Mouse (Mus musculus) gastrocnemius, adult 18-20 months (tissue): ENCODE measurements around the gene Cyp26b1. TPM values are rescaled to one million over a fixed set of nuclear protein-coding genes. Genes with fewer than 3 reads are reported as not detected.
"Not testable (repeated sequence)": the region's sequence is repeated elsewhere in the genome, so short reads cannot be mapped to it uniquely, and the experiment has no call there.

Experiments
- DNase-seq: peaks from one replicate; pipeline ENCODE4 v3.0.0; 2021; ENCODE audit warnings: low spot score
- long read RNA-seq, 2 experiments: library from polyadenylated mRNA; stranded (forward); transcript quantifications; one replicate each; pipeline ENCODE4 v2.0.0; 2021
- total RNA-seq, 2 experiments: library from RNA; stranded (reverse); gene quantifications; 2 replicates each; pipeline ENCODE4 v1.2.3; 2021

Cyp26b1 gene
- 1 to 10 TPM; 1.1 to 2.1 TPM for total RNA-seq
- long read RNA-seq, experiment 1, partial matches to known transcripts: 0 of 1 reads
- long read RNA-seq, experiment 1, other reads (novel, unspliced or antisense): 1 of 1 reads
- long read RNA-seq, experiment 2: 0 reads

DNA sequence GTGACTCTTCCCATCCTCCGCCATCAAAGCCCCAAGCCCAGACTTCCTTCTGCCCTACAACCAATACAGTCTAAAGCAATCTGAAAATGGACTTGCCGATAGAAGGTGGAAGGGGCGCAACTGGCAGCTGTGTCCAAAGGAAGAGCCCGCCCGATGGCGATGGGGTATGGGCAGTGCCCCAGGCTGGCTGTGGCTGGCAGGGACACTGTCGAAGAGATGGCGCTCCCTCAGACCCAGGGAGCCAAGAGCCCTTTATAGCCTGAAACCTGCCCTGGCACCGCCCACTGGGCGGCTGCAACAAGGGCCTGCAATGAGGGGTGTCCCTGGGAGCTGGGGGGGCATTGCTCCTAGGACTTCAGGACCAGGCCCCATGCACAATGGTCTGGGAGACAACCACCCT, at the start of gene Cyp26b1:
Cyp26b1 (minus strand) TSS at position 216 of the 400 bp plus-strand sequence.
- no peak for DNase-seq

DNA sequence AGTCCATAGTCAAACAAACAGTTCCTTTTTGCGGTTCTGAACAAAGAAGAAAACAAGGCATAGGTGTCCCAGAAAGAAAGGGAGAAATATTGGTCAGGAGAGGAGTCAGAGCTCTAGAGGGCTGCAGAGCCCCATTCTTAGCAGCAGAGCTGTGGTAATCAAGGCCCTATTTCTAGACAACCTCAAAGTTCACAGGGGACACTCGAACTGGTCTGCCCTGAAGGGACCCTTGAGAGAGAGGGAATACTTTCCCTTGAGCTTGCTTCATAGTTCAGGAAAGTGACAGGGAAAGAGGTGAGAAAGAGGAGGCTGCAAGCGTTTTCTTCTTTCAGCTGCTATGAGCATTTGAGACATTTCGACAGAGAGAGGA, 47.3 kb upstream of the Cyp26b1 start:
- no peak for DNase-seq

DNA sequence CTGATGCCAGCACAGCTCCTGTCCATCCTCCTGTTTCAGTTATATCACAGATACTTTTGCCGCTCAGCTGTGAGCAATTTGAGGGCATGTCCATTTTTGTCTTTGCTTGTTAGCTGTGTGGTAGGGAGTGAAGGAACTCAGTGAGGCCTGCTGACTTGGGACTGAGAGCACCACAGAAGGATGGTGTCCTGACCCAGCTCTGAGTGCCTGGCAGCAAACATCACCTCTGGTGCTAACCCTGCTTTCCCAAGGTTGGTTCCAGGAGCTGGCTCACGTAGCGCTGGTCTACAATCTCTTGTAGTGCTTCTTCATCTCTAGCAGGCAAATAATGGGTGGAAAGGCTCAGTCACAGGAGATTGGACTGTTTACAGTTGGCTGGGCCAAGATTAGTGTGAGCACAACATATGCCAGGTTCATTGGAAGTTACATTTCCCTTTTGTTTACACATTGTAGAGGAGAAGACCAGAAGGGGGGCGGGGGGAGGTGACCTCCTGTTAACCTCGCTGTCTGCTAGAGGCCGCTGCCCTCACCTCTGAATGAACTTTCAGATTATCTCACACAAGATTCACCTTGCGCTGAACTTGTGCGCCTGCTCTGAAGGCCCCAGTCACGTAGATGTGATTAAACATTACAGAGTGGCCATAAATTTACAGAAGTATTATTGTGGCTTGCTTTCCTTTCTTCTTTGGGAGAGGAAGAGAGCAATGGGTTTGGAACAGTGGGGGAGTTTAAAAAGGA, 46.8 kb upstream of the Cyp26b1 start:
- no peak for DNase-seq

DNA sequence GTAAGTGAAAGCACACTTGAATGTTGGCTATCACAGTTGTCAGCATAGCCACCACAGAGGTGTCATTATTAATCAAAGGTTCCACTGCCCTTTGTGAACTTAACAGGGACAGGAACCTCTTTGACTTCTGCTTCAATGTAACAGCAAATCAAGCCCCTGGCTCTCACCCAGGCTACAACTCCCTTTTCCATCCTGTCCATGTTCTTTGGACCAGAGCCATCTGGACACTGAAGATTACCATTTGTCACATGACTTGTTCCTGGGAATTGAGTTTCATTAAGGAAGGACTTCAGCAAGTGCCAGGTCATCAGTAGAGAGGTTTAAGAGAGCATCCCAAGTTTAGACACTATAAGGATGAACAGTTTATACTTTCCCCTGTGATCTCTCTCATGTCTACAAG, 44.5 kb upstream of the Cyp26b1 start:
- peak; percentile 50 for DNase-seq

DNA sequence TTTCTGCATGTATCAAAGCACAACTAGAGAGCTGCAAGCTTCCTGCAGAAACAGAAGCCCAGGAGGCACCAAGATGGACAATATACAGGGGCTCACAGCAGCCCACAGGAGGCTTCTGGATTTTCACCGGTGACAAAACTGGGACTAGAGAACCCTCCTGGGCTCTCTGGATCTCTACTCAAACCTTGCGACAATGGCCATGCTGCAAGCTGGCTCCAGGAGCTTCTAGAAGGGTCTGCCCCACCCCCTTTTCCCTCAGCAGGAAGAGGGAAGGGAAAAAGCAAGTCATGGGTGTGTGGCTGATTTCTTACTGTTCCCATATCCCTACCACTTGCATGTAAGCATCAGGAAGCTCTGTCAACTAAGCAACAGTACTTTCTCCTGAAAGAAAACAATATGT, 37.9 kb upstream of the Cyp26b1 start:
- no peak for DNase-seq

DNA sequence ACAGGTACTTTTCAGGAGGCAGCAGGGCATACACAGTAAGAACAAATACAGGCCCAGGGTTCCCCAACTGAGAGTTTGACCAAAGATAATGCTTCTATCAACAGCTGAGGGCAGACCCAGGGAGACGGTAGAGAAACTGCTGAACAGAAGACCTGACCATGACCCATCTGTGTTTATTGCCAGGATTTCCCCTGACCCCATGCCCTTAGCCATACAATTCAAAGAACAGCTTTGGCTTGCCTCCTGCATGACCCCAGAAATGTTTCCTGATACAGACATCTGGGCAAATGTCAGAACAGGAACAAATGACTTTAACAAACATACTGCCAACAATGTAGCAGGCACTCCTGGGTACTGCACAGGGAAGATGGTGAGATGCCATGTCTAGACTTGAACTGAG, 36.6 kb upstream of the Cyp26b1 start:
- DNase-seq: no peak

DNA sequence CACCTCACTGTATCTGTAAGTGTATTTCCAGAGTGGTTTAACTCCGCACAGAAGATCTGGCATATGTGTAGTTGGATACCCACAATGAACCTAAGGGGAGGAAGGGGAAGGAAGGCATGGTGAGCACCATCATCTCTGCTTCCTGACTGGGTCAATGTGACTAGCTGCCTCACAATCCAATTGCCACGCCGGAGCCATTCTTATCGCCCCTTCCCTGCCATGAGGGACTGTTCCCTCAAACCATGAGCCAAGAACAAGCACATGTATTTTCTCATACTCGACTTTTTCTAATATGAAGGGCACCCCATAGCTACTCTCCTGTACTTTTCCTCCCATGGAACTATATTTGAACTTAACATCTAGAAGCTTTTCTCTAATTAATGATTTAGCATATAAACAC, 35.1 kb upstream of the Cyp26b1 start:
- no peak for DNase-seq

DNA sequence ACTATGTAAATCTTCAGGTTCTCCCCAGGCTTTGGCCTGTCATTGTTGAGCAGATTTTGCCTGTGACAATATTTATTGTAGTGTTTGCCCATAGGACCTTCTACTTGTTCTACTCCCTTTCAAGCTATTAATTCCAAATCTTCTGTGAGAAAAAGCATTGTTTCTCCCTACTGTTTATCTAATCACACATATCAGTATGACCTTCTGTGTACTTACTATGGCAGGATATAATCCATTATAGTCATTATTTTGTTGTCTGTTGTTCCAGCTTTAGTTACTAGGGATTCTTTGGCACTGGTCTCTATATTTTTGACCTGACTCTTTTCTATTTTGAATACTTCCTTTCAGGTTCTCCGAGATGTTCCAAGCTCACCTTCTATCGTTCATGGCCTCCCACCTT, 32.7 kb upstream of the Cyp26b1 start:
- no peak for DNase-seq

DNA sequence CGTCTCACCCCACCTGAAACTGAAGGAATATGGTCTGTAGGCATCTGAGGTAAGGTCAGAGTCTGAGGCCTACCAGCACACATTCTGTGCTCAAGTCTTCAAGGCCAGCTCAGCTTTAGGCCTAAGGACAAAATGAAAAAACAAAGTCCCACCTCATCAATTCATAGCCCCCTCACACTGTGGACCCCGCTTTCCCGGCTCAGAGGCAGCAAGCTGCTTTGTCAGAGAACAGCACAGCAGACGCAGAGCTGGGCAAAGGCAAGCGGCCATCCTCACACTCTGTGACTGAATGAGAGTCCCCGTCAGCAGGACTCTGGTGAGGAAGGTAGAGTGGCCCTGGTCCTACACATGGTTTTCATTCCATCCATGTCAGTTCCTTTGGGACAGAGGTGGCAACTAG, 25.5 kb upstream of the Cyp26b1 start:
- DNase-seq: no peak

DNA sequence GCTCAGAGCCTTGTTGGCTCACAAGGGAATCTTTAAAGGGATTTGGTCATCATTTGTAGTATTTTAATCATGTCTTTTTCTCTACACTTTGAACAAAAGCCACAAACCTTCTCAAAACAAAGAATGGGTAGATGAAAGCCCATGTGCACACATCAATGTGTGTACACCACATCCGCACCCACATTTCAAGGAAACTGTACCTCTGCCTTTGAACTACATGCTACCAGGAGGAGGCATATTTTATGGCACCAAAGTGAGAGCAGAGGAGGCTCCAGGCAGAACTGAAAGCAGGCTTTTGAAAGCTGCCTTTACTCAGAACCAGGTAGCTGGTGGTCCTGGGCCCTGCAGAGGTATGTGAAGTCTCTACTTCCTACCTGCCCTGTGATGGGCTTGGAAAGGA, 23.3 kb upstream of the Cyp26b1 start:
- no peak for DNase-seq

DNA sequence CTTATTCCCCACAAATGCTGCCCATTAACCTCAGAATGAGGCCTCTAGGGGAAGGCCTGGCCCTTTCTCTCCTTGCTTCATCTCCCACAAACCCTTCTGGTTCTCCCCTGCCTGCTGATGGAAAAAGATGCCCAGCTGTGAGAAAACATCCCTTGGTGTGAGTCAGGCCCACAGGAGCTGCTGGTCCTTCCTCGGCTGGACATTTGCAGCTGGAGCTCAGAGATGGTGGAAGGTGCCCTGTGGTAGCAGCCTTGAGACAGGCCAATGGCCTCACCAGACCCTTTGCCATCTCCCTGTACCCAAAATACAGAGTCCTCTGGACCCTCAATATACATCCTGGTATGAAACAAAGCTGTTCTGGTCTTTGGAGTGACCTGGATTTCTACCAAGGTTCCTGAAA, 22.9 kb upstream of the Cyp26b1 start:
- no peak for DNase-seq

DNA sequence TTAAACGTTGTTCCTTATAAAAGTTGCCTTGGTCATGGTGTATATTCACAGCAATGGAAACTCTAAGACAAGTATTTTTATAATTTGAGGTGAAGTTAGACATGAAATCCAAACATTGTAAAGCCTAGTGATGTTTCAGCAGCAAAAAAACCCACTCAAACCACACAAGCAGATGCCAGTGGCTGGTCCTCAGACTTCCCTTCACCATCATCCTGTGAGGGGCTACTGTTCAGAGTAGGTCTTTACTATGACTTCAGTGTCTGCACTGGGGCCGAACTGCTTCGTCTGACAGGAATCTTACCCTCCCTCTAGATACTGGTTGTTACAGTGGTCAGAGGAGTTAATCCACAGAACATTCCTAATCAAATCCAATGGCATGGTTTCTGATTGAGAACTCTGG, 19.9 kb upstream of the Cyp26b1 start:
- DNase-seq: no peak

DNA sequence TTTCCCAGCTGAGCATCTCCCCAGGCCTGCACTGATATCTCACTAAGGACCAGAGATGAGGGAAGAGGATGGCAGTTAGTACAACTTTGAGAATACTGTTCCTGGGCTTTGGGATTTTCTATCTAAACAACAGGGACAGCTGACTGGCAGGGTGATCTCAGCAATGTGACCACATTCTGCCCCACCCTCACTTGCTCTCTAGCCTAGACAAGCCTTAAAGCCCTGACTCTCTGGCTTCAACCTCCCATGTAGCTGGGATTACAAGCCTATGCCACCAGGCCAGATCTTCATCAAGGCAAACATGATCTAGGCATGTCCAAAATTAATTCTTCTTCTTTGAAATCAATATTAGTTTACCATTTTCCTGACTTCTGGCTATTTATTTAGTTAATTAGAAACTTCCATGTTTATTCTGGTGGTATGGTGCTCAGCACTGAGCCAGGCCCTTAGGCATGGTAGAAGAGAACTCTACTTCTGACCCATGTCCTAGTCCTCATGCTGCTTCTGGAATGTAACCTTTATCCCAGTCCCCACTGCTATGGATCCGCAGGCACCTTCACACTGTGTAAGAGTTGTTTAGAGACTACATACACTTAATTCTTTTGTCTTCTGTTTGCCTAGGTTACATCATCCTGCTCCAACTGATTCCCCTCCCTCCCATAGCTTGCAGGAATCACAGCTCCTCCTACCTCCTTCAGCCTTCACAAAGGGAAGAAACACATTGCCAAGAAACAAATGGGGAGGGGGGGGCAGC, 7.6 kb upstream of the Cyp26b1 start:
- DNase-seq: no peak

DNA sequence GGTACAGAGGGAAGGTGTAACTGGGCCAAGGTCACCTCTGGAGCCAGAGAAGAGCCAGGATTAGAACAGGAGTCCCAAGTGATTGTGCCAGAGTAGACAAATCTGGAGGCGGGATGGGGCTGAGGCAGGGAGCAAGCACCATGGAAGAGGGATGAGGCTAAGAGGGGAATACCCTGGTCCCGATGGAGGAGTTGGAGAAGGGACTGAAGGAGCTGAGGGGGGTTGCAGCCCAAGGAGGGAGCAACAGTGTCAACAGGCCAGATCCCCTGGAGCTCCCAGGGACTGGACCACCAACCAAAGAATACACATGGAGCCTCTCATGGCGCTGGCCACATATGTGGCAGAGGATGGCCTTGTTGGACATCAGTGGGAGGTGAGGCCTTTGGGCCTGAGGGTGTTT, 5.6 kb upstream of the Cyp26b1 start:
- not testable (repeated sequence) for DNase-seq

DNA sequence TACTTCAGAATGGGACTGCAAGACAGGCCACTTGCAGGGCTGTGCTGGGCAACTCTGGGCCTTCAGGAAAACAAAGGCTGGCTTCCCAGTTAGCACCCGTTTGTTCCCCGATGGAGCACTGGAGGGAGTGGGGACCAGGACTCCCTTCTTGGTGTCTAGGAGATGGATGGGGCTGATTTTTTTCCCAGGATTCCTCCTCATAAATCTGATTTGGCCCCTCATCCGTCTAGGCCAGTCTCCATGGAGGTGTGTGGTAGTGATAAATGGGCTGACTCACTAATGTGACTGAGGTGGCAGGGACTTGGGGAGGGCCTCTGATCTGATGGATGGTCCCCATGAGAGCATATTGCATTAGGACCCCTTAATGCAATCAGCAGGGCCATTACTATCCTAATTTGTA, 5.0 kb upstream of the Cyp26b1 start:
- DNase-seq: no peak

DNA sequence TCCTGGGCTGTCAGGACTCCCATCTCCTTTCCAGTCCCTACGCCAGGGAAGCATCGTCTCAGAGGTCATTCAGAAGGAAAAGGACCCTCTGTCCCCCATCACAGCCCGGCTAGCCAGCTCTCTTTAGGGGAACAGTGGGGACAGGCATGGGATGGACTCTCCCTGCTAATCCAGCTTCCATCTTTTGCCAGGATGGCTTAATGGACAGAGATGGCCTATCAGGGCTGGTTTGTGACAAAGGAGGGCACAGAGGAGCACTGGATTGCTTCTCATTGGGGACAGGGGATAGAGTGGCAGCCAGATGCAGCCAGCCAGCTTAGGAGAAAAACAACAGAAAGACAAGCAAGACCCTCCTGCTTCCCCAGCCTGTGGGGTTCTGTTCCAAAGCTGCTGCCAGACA, 918 bp upstream of the Cyp26b1 start:
- DNase-seq: no peak

DNA sequence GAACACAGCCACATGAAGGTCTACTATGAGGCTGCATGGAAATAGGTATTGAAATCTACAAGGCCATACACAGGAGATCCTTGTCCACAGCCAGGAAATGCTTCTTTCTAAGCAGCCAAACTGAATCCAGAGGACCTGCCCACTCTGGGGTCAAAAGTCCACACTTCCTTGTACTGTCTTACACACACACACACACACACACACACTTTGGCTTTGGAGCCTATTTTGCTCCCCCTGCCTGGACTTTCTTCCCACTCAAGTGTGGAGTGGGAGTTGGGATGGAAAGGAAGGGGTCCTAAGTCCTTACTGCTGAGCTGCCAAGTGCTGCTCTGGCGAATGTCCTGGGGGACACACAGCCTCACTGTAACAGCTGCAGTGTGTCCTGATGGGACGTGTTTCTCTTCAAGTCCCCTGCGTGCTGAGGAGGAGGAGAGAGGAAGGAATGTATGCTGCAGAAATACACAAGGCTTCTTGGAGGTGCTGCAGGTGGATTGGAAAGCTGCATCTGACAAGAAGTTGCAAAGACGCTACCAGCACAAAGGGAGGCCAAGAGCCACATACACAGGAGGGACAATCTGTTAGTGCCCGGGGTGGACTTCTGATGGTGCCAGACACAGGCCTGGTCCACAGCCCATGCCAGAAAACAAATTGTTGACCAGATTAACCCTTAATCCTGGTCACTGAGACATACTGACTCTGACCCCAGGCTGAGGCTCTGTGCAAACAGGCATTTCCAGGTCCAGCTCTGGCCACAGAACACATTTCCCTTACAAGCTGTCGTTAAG, 2.6 kb downstream of the Cyp26b1 start:
- DNase-seq: no peak

DNA sequence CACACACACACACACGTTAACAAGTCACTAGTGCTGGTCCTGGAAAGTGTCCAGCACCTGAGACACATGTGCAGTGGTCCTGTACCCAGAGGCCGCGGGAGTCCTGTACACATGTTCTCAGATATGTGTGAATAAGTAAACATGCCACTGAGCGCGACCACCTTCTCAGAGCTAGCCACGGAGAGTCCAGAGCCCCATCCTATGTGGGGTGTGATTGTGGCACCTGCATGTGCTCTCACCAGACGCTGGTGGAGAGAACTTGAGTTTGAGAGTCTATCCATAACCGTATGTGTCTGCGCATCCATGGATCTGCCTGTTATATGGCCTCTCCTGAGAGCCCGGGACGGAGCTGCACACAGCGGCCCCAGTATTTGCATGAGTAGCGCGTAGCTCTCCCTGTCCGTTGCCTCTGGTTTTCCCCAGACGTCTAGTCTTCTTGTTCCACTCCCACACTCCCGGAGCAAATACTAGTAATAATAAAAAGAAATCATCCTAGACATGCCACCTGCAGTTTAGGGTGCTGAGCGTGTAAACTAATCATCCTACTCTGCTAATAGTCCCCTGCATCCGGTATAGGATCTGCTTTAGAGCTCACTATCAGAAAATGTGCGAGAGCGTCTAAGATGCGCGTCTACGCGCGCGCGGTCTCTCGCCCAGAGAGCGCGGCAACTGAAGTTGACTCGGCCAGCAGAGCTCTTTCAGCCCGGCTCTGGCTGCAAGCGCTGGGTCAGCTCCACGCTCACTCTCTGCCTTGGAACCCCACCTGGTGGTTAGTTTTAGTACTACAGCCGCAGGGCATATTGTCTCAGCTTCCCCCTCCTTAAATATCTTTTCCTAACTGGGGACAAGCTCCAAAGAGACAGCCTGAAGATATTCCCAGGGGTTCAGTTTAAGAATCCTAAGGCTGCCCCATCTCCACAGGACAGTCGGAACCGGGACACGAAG, 3.7 kb downstream of the Cyp26b1 start:
- DNase-seq: peak; percentile 91

DNA sequence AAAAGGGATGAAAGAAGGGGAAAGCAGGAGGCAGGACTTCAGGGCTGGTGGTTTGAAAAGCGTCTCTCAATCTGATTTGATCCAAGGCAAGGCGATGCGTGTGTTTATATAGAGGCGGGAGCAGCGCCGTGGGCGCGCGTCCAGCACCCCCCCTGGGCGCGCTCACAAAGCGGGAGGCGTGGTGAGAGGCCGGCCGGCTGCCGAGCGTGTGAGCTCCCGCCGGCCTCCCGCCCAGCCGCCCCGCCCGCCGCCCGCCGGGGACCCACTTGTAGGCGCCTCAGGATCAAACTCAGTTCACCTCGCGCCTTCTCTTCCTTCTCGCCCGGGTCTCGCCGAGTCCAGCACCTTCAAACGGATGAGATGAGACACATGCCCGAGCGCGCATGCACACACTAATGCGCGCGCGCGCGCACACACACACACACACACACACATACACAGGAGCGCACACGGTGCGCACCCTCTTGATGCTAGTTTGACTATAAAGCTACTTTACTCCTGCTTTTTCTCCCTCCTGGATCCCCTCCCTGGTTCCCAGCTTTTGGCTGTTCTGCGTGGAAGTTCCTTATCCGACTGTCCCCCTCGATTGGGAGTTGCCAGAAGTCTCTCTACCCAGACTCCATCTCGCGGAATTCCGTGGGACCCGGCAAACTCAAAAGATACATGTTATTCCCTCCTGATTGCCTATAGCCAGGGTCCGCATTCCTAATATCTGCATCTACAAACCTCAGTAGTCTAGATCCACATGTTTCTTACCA, 4.6 kb downstream of the Cyp26b1 start:
- DNase-seq: no peak

DNA sequence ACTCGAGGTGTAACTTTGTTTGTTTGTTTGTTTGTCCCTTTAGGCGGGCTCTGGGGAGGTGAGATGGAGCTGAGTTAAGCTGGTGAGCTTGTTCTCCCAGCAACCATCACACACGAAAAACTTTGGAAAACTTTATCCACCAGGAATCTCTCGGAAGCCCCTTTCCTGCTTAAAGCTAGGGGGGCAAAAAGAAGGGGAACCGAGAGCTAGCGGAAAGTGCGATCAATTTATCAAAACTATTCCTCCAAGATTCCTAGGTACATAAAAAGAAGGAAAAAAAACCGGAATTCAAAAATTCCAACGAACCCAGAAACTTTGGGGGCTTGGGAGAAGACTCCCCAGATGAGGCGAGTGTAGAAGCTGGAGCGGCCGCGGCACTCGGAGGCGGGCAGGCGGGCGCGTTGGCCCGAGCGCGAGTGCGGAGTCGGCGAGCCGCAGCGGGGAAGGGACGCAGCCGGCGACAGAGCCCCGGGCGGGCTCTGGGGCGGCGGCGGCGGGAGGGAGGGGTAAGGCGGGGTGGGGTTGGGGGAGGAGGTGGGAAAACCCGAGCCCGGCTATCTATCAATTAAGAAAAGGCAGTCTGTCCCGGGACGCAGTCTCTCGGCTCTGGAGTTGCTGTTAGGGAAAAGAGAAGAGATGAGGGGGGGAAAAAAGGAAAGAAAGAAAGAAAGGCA, 5.3 kb downstream of the Cyp26b1 start:
- DNase-seq: no peak
